Mouse (Mus musculus): Measurements from ENCODE around the gene Rnf208. TPM values are rescaled to one million over a fixed set of nuclear protein-coding genes. Genes with fewer than 3 reads are reported as not detected.

Gene Rnf208
- polyA plus RNA-seq (2012; rRNA removed), result 27.2 and 28.5 TPM in 2 replicates

GRCm38 (mm10) chr2:25242101-25242506, at the start of gene Rnf208, which contains the start of gene Cysrt1:
Rnf208 (plus strand) TSS chr2:25242255.
Cysrt1 (minus strand) TSS chr2:25242452.

DNA sequence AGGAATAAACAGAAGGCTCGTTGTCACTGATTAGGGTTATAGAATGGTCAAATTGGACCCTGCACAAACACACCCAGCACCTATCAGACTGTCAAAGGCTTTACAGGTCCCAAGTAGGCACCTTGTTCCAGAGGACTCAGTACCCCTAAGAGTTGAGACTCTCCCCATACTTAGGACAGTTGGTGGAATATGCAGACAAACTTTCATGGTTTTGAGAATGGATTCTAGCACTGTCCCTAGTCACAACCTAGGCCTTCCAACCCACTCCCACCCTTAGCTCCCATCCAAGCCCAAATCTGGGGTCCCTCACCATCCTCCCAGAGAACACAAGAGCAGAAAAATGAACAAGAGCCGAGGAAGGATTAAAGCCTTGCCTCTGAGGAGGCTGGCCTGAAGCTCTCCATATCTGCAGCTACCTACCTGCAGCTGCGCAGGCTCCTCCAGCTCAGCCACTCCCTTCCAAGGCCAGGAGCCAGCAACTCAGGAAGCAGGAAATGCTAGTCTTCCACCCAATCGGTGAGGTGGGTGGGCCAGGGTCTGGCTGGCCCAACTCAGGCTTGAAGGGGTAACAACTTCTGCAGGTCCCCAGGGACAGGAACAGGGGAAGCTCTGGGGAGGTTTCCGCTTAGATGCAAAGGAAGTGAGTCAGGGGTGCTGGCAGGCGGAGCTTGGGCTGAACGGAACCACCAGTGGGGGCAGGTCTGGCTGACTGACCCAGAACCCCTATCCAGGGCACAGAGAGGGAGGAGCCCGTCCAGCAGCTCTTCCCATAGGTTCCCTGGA, 45.7 kb upstream of the Rnf208 start, which contains the start of gene Tor4a:
Gene Tor4a (minus strand): TSS at position 715 of the 783 bp plus-strand sequence.

GRCm38 (mm10) chr2:25211121-25211670, 30.9 kb upstream of the Rnf208 start, which contains the start of gene Nelfb:
Nelfb (minus strand) TSS chr2:25211489.

DNA sequence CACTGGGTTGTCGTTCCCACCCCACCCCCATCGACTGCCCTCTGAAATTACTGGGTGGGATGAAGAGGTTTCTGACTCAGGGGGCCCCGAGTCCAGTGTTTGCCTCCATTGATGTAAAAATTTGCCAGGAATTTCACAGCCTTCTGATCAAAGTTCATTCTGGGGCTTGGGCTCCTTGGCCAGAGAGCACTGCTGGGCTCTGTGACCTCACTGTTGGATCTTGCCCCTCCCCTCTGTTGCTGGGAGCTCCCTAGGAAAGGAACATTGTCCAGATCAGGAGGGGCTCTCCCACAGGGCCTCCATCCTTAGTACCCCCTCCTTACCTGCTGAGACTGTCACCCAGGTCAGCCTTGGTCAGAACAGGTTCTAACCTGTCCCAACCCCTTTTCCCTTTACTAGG, 27.6 kb upstream of the Rnf208 start, which contains the start of gene Stpg3:
Gene Stpg3 (minus strand): TSS at position 194 of the 400 bp plus-strand sequence.

DNA sequence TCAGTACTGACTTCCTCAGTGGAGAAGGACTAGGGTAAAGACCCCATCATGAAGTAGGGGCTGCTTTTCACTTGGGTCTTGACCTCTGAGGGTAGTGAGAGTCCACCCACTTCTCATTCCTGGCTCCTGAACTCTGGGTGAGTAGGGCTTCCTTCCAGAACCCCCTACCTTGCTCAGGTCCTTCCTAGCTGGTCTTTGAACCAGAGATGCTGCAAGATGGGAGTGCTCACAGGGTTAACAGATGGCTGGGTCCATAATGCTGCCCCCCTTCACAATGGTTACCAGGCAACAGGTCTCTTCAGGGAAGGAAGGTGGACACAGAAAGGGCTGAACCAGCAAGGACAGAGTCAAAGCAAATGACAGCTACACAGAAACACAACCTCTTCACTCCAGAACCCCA, 23.6 kb upstream of the Rnf208 start, which contains the start of gene Fam166a:
Gene Fam166a (plus strand): TSS at position 301 of the 400 bp plus-strand sequence.

DNA sequence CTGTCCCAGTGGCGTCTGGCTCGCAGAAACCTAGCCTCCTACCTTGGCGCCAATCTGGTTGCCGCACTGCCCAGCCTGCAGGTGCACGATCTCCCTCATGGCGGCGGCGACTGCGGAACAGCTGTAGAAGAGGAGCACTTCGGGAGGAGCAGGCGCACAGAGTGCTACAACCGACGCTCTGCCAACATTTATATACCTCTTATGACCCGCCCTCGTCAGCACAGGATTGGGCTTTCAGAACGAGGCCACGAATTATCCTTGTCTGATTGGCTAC, 17.6 kb upstream of the Rnf208 start, which contains the start of gene Tubb4b:
Gene Tubb4b (minus strand): TSS at position 211 of the 274 bp plus-strand sequence.

GRCm38 (mm10) chr2:25234050-25234449, 8.0 kb upstream of the Rnf208 start, which contains the start of gene Slc34a3:
Slc34a3 (minus strand) TSS chr2:25234364.

DNA sequence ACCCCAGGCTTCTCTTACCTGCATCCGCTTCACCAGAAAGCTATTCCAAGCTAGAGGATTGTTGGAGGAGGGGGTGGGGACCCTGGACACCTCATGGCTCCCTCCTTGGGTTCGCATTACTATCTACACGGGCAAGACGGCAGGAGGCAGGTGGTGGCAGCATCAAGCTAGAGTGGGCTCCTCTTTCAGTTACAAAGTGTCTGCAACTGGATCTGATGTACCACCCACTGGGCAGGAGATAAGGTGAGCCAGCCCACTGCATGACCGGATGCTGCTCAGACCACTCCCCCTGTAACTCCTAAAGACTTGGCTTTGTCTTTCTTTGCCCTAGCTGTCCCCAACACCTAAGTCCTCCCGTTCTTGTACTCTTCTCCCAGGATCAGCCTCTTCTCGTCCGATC, 5.4 kb upstream of the Rnf208 start, which contains the start of gene Rnf224:
Gene Rnf224 (minus strand): TSS at position 174 of the 400 bp plus-strand sequence.

DNA sequence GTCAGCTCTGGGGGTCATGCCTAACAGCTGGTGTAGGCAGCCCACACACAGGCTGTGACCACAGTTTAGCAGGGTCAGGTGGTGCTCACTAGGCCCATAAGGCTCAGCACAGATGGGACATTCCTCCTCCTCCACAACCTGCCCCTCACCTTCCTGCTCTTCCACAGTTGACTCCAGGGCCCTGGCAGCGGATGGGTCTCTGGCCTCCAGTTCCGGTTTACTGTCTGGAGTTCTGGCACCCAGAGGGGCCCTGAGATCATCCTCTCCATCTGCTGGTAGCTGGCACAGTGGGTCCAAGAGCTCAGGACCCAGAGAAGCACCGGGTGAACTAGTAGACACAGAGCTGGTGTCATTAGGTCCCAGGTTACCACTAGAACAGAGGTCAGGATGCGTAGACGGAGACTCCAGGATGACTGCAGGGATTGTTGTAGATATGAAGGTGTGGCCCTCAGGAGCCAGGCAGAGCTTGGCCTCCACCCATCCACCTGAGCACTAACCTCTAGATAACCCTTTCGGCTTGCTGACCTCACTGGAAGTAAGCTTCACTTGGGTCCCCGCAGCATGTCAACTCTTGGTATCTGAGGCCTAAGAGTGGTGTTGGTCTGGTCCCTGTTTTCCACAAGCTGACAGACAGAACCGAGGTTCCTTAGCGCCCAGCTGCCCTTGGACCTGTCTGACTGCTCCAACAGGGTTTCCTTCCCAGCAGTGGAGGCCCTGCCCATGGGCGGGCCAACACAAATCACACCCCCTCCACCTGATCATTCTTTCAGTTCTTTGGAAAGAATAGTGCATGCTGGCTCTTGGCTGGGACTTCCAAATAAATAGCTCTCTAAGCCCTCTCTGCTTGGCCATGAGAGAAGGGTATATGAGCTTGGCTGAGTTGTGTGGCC, 4.4 kb downstream of the Rnf208 start, which contains the start of gene AL732309.1:
Gene AL732309.1 (minus strand): TSS at position 681 of the 890 bp plus-strand sequence.

DNA sequence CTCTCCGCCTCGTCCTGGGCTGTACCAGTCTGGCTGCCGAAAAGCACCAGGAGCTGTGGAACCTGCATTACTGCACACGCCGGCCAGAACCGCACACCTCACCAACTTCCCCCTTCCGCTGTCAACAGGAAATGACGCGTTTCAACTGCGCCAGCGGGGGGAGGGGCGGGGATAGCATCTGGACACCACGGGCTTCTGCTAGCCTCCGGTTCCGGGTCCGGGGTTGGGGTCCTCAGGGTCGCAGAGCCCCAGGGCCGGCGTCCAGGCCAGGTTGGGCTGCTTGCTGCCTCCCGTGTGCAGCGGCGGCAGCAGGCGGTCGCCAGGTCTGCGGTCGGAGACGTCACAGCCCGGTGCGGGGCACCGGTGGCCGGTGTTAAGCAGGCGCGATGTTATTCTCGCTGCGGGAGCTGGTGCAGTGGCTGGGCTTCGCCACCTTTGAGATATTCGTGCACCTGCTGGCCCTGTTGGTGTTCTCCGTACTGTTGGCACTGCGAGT, 13.3 kb downstream of the Rnf208 start, which contains the start of gene Tmem203:
Gene Tmem203 (plus strand): TSS at position 156 of the 496 bp plus-strand sequence.

GRCm38 (mm10) chr2:25262291-25262767, 20.3 kb downstream of the Rnf208 start, which contains the start of gene Tprn:
Tprn (plus strand) TSS chr2:25262618.

GRCm38 (mm10) chr2:25271827-25272511, 29.9 kb downstream of the Rnf208 start, which contains the start of the genes Ssna1 and Anapc2:
Ssna1 (minus strand) TSS chr2:25272438.
Anapc2 (plus strand) TSS chr2:25272478.

DNA sequence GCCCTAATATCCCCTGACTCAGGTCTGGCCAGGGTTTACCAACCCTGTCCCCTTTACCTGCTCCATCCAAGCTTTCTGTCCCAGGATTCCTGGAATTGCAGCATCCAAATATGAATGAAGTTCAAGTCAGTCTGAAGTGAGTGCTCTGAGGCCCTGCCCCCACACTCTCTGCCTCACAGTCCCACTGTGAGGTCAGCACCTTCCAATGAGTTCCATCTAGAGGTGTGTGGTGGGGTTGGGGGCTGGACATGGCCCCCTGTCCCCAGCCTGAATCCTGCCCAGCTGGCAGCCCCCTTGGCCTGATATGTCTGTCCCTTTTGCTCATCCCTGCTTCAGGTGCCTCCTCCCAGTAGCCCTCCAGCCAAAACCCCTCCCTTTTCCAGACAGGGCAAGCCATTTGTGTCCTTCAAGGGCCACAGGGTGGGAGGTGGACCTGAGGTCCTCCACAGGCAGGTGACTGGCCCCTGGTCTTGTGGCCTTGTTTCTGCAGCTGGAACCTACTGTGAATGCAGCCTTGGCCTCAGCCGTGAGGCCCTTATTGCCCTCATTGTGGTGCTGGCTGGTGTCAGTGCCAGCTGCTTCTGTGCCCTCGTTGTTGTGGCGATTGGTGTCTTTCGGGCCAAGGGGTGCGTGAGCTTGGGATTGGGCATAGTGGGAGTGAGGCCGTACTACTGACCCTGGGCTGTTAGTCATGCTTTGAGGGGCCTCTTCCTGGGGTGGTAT, 46.0 kb downstream of the Rnf208 start, which contains the start of gene Tmem210:
Gene Tmem210 (plus strand): TSS at position 219 of the 723 bp plus-strand sequence.

DNA sequence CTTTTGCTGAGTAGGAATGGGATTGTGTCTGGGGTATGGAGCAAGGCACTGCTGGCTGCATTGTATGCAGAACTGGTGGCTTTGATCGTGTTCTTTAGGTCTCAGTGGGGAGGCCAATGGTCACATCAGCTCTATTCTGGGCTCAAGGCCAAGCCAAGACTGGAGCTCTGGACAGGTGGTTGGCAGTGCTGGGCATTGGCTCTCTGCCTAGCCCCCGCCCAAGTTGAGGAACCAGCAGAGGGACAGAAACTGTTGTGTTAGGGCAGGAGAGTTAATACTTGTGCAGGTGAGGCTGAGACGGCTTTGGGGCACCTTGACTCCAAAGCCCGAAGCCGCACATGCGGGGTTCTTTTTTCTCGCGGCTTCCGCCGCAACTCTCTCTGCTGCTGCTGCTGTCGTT, 47.6 kb downstream of the Rnf208 start, which contains the start of gene Lrrc26:
Gene Lrrc26 (plus strand): TSS at position 265 of the 400 bp plus-strand sequence.

Other genes starting within 250 kb of the Rnf208 start
- 281 and 345 TPM in 2 replicates for gene Nsmf, start 187.9 kb upstream of the Rnf208 start, polyA plus RNA-seq (2012; rRNA removed)
- gene Entpd8, start 162.0 kb upstream of the Rnf208 start, polyA plus RNA-seq (2012; rRNA removed), result 0.81 and 1.6 TPM in 2 replicates
- 1.9 and 3.4 TPM in 2 replicates for gene Noxa1, start 147.1 kb upstream of the Rnf208 start, polyA plus RNA-seq (2012; rRNA removed)
- 16.0 and 20.1 TPM in 2 replicates for gene Nrarp, start 61.5 kb upstream of the Rnf208 start, polyA plus RNA-seq (2012; rRNA removed)
- gene Tor4a, start 45.4 kb upstream of the Rnf208 start, polyA plus RNA-seq (2012; rRNA removed), result 91.7 and 92.6 TPM in 2 replicates
- gene Nelfb, start 30.8 kb upstream of the Rnf208 start, polyA plus RNA-seq (2012; rRNA removed), result 54.5 and 59.1 TPM in 2 replicates
- not detected in 2 replicates for gene Stpg3, start 27.6 kb upstream of the Rnf208 start, polyA plus RNA-seq (2012; rRNA removed)
- gene Fam166a, start 23.5 kb upstream of the Rnf208 start, polyA plus RNA-seq (2012; rRNA removed), result 0.18 and 0.40 TPM in 2 replicates
- 582 and 710 TPM in 2 replicates for gene Tubb4b, start 17.6 kb upstream of the Rnf208 start, polyA plus RNA-seq (2012; rRNA removed)
- not detected in 2 replicates for gene Slc34a3, start 7.9 kb upstream of the Rnf208 start, polyA plus RNA-seq (2012; rRNA removed)
- gene Rnf224, start 5.5 kb upstream of the Rnf208 start, polyA plus RNA-seq (2012; rRNA removed), result 0.10 TPM in 1 of 2 replicates, not detected in the other
- 1.6 and 1.7 TPM in 2 replicates for gene Cysrt1, start 197 bp downstream of the Rnf208 start, polyA plus RNA-seq (2012; rRNA removed)
- gene AL732309.1, start 4.6 kb downstream of the Rnf208 start, polyA plus RNA-seq (2012; rRNA removed), result 31.6 and 35.4 TPM in 2 replicates
- 85.0 and 109 TPM in 2 replicates for gene Tmem203, start 13.2 kb downstream of the Rnf208 start, polyA plus RNA-seq (2012; rRNA removed)
- gene Tprn, start 20.4 kb downstream of the Rnf208 start, polyA plus RNA-seq (2012; rRNA removed), result 30.9 and 32.4 TPM in 2 replicates
- 85.4 and 91.9 TPM in 2 replicates for gene Ssna1, start 30.2 kb downstream of the Rnf208 start, polyA plus RNA-seq (2012; rRNA removed)
- gene Anapc2, start 30.2 kb downstream of the Rnf208 start, polyA plus RNA-seq (2012; rRNA removed), result 112 and 124 TPM in 2 replicates
- gene Tmem210, start 45.9 kb downstream of the Rnf208 start, polyA plus RNA-seq (2012; rRNA removed), result 0.51 and 0.55 TPM in 2 replicates
- gene Lrrc26, start 47.7 kb downstream of the Rnf208 start, polyA plus RNA-seq (2012; rRNA removed), result 37.9 and 39.1 TPM in 2 replicates
- 1.1 and 1.7 TPM in 2 replicates for gene Grin1, start 76.9 kb downstream of the Rnf208 start, polyA plus RNA-seq (2012; rRNA removed)
- 9.7 and 12.0 TPM in 2 replicates for gene Man1b1, start 90.1 kb downstream of the Rnf208 start, polyA plus RNA-seq (2012; rRNA removed)
- 50.5 and 59.0 TPM in 2 replicates for gene Dpp7, start 114.1 kb downstream of the Rnf208 start, polyA plus RNA-seq (2012; rRNA removed)
- 59.3 and 63.2 TPM in 2 replicates for gene Uap1l1, start 123.4 kb downstream of the Rnf208 start, polyA plus RNA-seq (2012; rRNA removed)
- 16.5 and 18.1 TPM in 2 replicates for gene Sapcd2, start 130.1 kb downstream of the Rnf208 start, polyA plus RNA-seq (2012; rRNA removed)
- gene Entpd2, start 153.6 kb downstream of the Rnf208 start, polyA plus RNA-seq (2012; rRNA removed), result 33.0 and 33.1 TPM in 2 replicates
- gene Npdc1, start 157.1 kb downstream of the Rnf208 start, polyA plus RNA-seq (2012; rRNA removed), result 300 and 413 TPM in 2 replicates
- 0.38 and 0.46 TPM in 2 replicates for gene Fut7, start 181.0 kb downstream of the Rnf208 start, polyA plus RNA-seq (2012; rRNA removed)
- gene Abca2, start 186.4 kb downstream of the Rnf208 start, polyA plus RNA-seq (2012; rRNA removed), result 54.2 and 56.6 TPM in 2 replicates
- 36.3 and 57.3 TPM in 2 replicates for gene Clic3, start 214.6 kb downstream of the Rnf208 start, polyA plus RNA-seq (2012; rRNA removed)
- gene Paxx, start 218.8 kb downstream of the Rnf208 start, polyA plus RNA-seq (2012; rRNA removed), result 87.0 and 99.6 TPM in 2 replicates
- gene Ptgds, start 227.8 kb downstream of the Rnf208 start, polyA plus RNA-seq (2012; rRNA removed), result 17.0 and 20.7 TPM in 2 replicates

Data from ovary, adult 2 months (tissue).